Mouse (Mus musculus): ENCODE data around the gene Clstn3. TPM values are rescaled to one million over a fixed set of nuclear protein-coding genes. Genes with fewer than 3 reads are reported as not detected.

Gene Clstn3
- polyA plus RNA-seq, 1 experiment from 2014 or later: 148 TPM

DNA sequence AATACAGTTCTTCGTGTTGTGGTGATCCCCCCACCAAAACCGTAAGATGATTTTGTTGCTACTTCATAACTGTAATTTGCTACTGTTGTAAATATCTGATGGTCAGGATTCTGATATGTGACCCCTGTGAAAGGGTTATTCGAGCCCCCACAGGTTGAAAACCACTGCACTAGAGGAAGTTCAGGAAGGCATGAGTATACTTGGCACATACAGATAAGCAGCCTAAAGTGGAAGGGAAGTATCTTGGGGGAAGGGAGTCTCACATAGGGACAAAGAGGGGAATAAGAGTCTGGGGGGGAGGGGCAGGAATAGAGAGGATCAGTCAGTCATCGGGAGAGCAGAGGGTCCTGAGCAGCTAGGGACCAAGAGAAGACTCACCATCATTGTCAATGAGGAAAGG is 5.2 kb downstream of the Clstn3 start:
- 92% methylated on average over 4 of the region's 4 CpGs for WGBS

GRCm38 (mm10) chr6:124458505-124458904 is 6.1 kb downstream of the Clstn3 start:
- Histone ChIP-seq H3K27me3 (no peaks in the 10 kb centered on the region), H3K36me3 (peaks cover 43% of the 10 kb centered on the region), H3K9me3 (no peaks in the 10 kb centered on the region), H3K4me1 (replicated peaks) (peaks cover 17% of the 10 kb centered on the region), H3K4me3 (no peak overlapping the region), H3K4me2 (no peak overlapping the region), H3K9ac (no peak overlapping the region), H3K27ac (replicated peaks) (no peak overlapping the region)
- 90% methylated on average over 11 of the region's 11 CpGs for WGBS
- no peak for ATAC-seq (ENCODE audit: low FRiP score, low read depth)

More for the DNA sequence above, 5.2 kb downstream of the Clstn3 start:
- Histone ChIP-seq H3K4me1 (replicated peaks) (peaks cover 17% of the 10 kb centered on the region), H3K27ac (replicated peaks) (no peak overlapping the region), H3K36me3 (peaks cover 43% of the 10 kb centered on the region), H3K27me3 (no peaks in the 10 kb centered on the region), H3K9me3 (no peaks in the 10 kb centered on the region), H3K9ac (no peak overlapping the region), H3K4me2 (no peak overlapping the region), H3K4me3 (no peak overlapping the region)
- no peak for ATAC-seq (ENCODE audit: low FRiP score, low read depth)

- no peaks in the 10 kb centered on the region for H3K9me3 ChIP-seq
- H3K36me3 ChIP-seq: peaks cover 43% of the 10 kb centered on the region
- no peaks in the 10 kb centered on the region for H3K27me3 ChIP-seq
- ATAC-seq (ENCODE audit: low FRiP score, low read depth): no peak
- no peak overlapping the region for H3K4me3 ChIP-seq
- H3K27ac ChIP-seq (replicated peaks): no peak overlapping the region
- 93% methylated on average over 5 of the region's 5 CpGs for WGBS
- H3K4me2 ChIP-seq: no peak overlapping the region
- H3K9ac ChIP-seq: no peak overlapping the region
- H3K4me1 ChIP-seq (replicated peaks): peaks cover 10% of the 10 kb centered on the region
These were observed 6.8 kb downstream of the Clstn3 start for GRCm38 (mm10) chr6:124457827-124458226.

- no peak overlapping the region for H3K4me3 ChIP-seq
- H3K4me1 ChIP-seq (replicated peaks): no peaks in the 10 kb centered on the region
- H3K36me3 ChIP-seq: peaks cover 45% of the 10 kb centered on the region
- H3K27me3 ChIP-seq: no peaks in the 10 kb centered on the region
- WGBS: 95% methylated on average over 5 of the region's 5 CpGs
- H3K9ac ChIP-seq: no peak overlapping the region
- no peak for ATAC-seq (ENCODE audit: low FRiP score, low read depth)
- H3K9me3 ChIP-seq: no peaks in the 10 kb centered on the region
- H3K27ac ChIP-seq (replicated peaks): no peak overlapping the region
- no peak overlapping the region for H3K4me2 ChIP-seq
These were observed 8.4 kb downstream of the Clstn3 start for GRCm38 (mm10) chr6:124456243-124456642.

- 35% methylated on average over 4 of the region's 4 CpGs for WGBS
- Histone ChIP-seq H3K27ac (replicated peaks) (no peak overlapping the region), H3K4me2 (no peak overlapping the region), H3K4me3 (no peak overlapping the region), H3K9ac (no peak overlapping the region), H3K27me3 (no peaks in the 10 kb centered on the region), H3K4me1 (replicated peaks) (no peaks in the 10 kb centered on the region), H3K9me3 (no peaks in the 10 kb centered on the region), H3K36me3 (peaks cover 44% of the 10 kb centered on the region)
- ATAC-seq (ENCODE audit: low FRiP score, low read depth): no peak
These were observed 10.8 kb downstream of the Clstn3 start for GRCm38 (mm10) chr6:124453756-124454155.

DNA sequence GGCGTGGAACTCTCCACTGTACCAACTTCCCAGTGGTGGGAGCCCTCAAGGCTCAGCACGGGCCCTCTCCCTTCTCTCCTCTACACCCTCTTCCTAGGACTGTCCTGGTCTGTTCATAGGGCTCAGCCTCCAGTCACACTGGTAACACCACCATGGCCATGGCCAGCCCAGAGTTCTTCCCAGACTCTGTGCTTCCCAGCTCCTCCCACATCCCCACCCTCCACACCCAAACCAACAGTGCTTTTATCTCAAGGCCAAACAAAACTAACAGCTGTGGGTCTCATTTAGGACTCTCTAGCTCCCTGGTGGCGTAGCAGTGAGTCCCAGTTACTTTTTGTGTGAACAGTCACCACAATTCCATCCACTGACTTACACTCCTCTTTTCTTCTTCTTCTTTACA is 12.6 kb downstream of the Clstn3 start:
- Histone ChIP-seq H3K4me1 (replicated peaks) (no peaks in the 10 kb centered on the region), H3K27me3 (no peaks in the 10 kb centered on the region), H3K27ac (replicated peaks) (no peak overlapping the region), H3K36me3 (peaks cover 37% of the 10 kb centered on the region), H3K4me3 (no peak overlapping the region), H3K9me3 (no peaks in the 10 kb centered on the region), H3K4me2 (no peak overlapping the region), H3K9ac (no peak overlapping the region)
- 87% methylated on average over 3 of the region's 3 CpGs for WGBS
- no peak for ATAC-seq (ENCODE audit: low FRiP score, low read depth)

- Histone ChIP-seq H3K9ac (no peak overlapping the region), H3K9me3 (no peaks in the 10 kb centered on the region), H3K4me3 (no peak overlapping the region), H3K4me2 (no peak overlapping the region), H3K36me3 (peaks cover 35% of the 10 kb centered on the region), H3K27me3 (no peaks in the 10 kb centered on the region), H3K4me1 (replicated peaks) (no peaks in the 10 kb centered on the region), H3K27ac (replicated peaks) (no peak overlapping the region)
- ATAC-seq (ENCODE audit: low FRiP score, low read depth): no peak; the same call in 1 of the 2 replicates
- WGBS: 87% methylated on average over 18 of the region's 18 CpGs
These were observed 14.8 kb downstream of the Clstn3 start for GRCm38 (mm10) chr6:124449668-124450383.

DNA sequence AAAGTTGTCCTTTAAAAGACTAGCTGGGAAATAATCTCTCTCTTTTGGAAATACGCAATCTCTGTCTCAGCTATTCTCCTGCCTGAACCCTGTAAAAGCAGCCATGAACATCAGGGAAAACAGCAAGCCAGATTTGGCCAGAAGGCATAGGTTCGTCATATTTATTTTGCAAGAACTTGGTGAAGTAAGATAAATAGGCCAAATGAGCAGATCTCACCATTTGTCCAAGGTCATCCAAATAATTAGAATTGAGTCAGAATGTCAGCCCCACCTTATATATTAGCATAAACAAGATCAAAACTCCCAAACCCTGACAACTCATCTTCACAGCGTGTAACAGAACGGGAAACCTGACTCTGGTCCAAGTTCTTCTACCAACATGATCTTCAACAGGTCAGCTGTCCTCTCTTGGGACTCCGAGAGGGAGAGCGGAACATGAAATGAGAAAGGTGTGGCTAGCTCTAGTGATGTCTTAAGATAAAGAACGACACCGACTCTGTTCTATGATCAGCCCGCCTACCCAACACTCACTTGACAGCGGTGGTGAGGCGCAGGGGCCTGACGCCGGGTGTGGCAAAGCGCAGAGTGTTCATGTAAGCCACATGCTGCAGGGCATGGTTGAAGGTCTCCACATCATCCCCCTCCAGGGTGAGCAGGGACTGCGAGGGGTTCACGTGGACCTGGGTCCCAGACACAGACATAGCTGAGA is 15.5 kb downstream of the Clstn3 start:
- Histone ChIP-seq H3K27me3 (no peaks in the 10 kb centered on the region), H3K36me3 (peaks cover 42% of the 10 kb centered on the region)

DNA sequence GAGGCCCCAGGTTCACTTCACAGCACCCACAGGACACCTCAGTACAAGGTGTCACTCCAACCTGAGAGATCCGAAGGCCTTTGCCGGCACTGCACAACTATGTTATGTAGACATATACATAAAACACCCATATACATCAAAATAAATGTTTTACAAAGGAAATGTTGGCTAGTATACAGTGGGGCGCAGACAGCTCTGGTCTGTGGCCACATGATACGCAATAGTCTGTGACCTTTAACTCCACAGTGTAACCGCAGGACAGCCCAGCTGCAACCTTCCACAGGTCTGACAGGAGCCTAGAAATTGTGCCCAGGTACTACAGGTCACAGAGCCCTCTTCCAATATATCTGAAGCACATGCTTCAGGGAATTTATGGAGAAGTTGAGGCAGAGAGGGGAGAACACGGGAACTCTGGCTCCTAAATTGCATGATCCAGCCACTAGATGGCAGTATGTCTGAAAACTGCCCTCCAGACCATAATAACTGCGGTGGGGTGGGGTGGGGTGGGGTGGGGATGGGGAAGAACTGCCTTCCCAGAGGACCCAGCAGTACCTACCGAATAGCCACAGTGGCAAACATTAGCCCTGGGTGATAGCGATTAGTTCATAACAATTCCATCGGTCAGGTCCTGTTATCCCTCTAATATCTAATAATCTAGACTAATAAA is 16.3 kb downstream of the Clstn3 start:
- Histone ChIP-seq H3K27ac (replicated peaks) (no peak overlapping the region), H3K4me1 (replicated peaks) (no peaks in the 10 kb centered on the region), H3K4me3 (no peak overlapping the region), H3K4me2 (no peak overlapping the region), H3K36me3 (peaks cover 42% of the 10 kb centered on the region), H3K9ac (no peak overlapping the region), H3K9me3 (no peaks in the 10 kb centered on the region), H3K27me3 (no peaks in the 10 kb centered on the region)
- ATAC-seq (ENCODE audit: low FRiP score, low read depth): no peak
- 73% methylated on average over 10 of the region's 10 CpGs for WGBS

More for the DNA sequence above, 15.5 kb downstream of the Clstn3 start:
- Histone ChIP-seq H3K9me3 (no peaks in the 10 kb centered on the region), H3K9ac (no peak overlapping the region), H3K27ac (replicated peaks) (no peak overlapping the region), H3K4me2 (no peak overlapping the region), H3K4me1 (replicated peaks) (no peaks in the 10 kb centered on the region), H3K4me3 (no peak overlapping the region)
- 93% methylated on average over 16 of the region's 16 CpGs for WGBS
- no peak for ATAC-seq (ENCODE audit: low FRiP score, low read depth)

- no peak overlapping the region for H3K4me3 ChIP-seq
- no peaks in the 10 kb centered on the region for H3K27me3 ChIP-seq
- no peak overlapping the region for H3K9ac ChIP-seq
- no peak overlapping the region for H3K27ac ChIP-seq (replicated peaks)
- 86% methylated on average over 2 of the region's 2 CpGs for WGBS
- H3K9me3 ChIP-seq: no peaks in the 10 kb centered on the region
- no peak for ATAC-seq (ENCODE audit: low FRiP score, low read depth)
- no peaks in the 10 kb centered on the region for H3K4me1 ChIP-seq (replicated peaks)
- H3K4me2 ChIP-seq: no peak overlapping the region
- peaks cover 42% of the 10 kb centered on the region for H3K36me3 ChIP-seq
These were observed 17.2 kb downstream of the Clstn3 start for GRCm38 (mm10) chr6:124447356-124447755.

- no peak overlapping the region for H3K4me3 ChIP-seq
- H3K27me3 ChIP-seq: no peaks in the 10 kb centered on the region
- no peaks in the 10 kb centered on the region for H3K9me3 ChIP-seq
- no peak overlapping the region for H3K4me2 ChIP-seq
- H3K4me1 ChIP-seq (replicated peaks): no peaks in the 10 kb centered on the region
- 96% methylated on average over 9 of the region's 9 CpGs for WGBS
- no peak overlapping the region for H3K27ac ChIP-seq (replicated peaks)
- H3K36me3 ChIP-seq: peaks cover 44% of the 10 kb centered on the region
- no peak overlapping the region for H3K9ac ChIP-seq
- no peak for ATAC-seq (ENCODE audit: low FRiP score, low read depth)
These were observed 18.1 kb downstream of the Clstn3 start for GRCm38 (mm10) chr6:124446459-124446858.

- Histone ChIP-seq H3K9me3 (no peaks in the 10 kb centered on the region), H3K4me1 (replicated peaks) (no peaks in the 10 kb centered on the region), H3K36me3 (peaks cover 44% of the 10 kb centered on the region), H3K27me3 (no peaks in the 10 kb centered on the region), H3K27ac (replicated peaks) (no peak overlapping the region), H3K9ac (no peak overlapping the region), H3K4me2 (no peak overlapping the region), H3K4me3 (no peak overlapping the region)
- 98% methylated on average over 2 of the region's 2 CpGs for WGBS
- ATAC-seq (ENCODE audit: low FRiP score, low read depth): no peak
These were observed 18.6 kb downstream of the Clstn3 start for GRCm38 (mm10) chr6:124446024-124446423.
